Mouse (Mus musculus) MEL (cell line): ENCODE results near the gene Trnt1. TPM values are rescaled to one million over a fixed set of nuclear protein-coding genes. Genes with fewer than 3 reads are reported as not detected.

Source experiments
- DNase-seq: peaks from one replicate; pipeline ENCODE4 v3.0.0; 2011; ENCODE audit warnings: low read depth, low spot score
- H3K27ac ChIP-seq: 2 replicates; pipeline ENCODE4 v1.5.1; 2012; ENCODE audit warnings: low read depth, mild to moderate bottlenecking, control low read depth, low read length, moderate library complexity; ENCODE audit not compliant: control insufficient read depth
- H3K27me3 ChIP-seq, 2 experiments: fragments of 150-350 bp in 1 of 2; sonication (generic) in 1 of 2; 2 replicates each; pipeline ENCODE4 v1.6.1; 2012; ENCODE audit warnings: low read length in 2 of 2, mild to moderate bottlenecking in 2 of 2, improper control_type of control experiment in 1 of 2, moderate library complexity in 1 of 2; ENCODE audit not compliant: insufficient read depth in 2 of 2, control insufficient read depth in 1 of 2
- H3K36me3 ChIP-seq, 2 experiments: 2 replicates each; pipeline ENCODE4 v1.6.1; 2012 to 2014; ENCODE audit warnings: low read length in 2 of 2, improper control_type of control experiment in 1 of 2, inconsistent platforms in 1 of 2, mild to moderate bottlenecking in 1 of 2; ENCODE audit not compliant: insufficient read depth in 2 of 2, control insufficient read depth in 1 of 2
- H3K4me1 ChIP-seq, 2 experiments: fragments of 150-350 bp in 1 of 2; sonication (generic) in 1 of 2; 2 replicates each; pipeline ENCODE4 v1.6.1; 2012; ENCODE audit warnings: low read length in 2 of 2, improper control_type of control experiment in 1 of 2, mild to moderate bottlenecking in 1 of 2; ENCODE audit not compliant: insufficient read depth in 2 of 2, control insufficient read depth in 1 of 2
- H3K4me3 ChIP-seq, 2 experiments: fragments of 150-350 bp in 1 of 2; sonication (generic) in 1 of 2; 2 replicates each; pipeline ENCODE4 v1.5.1; 2012; ENCODE audit warnings: low read depth in 2 of 2, low read length in 2 of 2, mild to moderate bottlenecking in 2 of 2, moderate library complexity in 2 of 2, control low read depth in 1 of 2, improper control_type of control experiment in 1 of 2; ENCODE audit not compliant: control insufficient read depth in 1 of 2, insufficient read depth in 1 of 2
- H3K79me2 ChIP-seq: 2 replicates; pipeline ENCODE4 v1.6.1; 2012; ENCODE audit warnings: mild to moderate bottlenecking, low read length, moderate library complexity; ENCODE audit not compliant: control insufficient read depth, poor library complexity, insufficient read depth
- H3K9ac ChIP-seq: 2 replicates; pipeline ENCODE4 v1.6.1; 2012; ENCODE audit warnings: low read depth, mild to moderate bottlenecking, control low read depth, low read length, moderate library complexity; ENCODE audit not compliant: control insufficient read depth, poor library complexity, severe bottlenecking
- H3K9me3 ChIP-seq: fragments of 150-350 bp; sonication (generic); replicated peaks from 2 replicates; pipeline ENCODE4 v1.6.1; 2012; ENCODE audit warnings: mild to moderate bottlenecking, low read length, improper control_type of control experiment, moderate library complexity; ENCODE audit not compliant: insufficient read depth
- BHLHE40 ChIP-seq: IDR thresholded peaks from 2 replicates; pipeline ENCODE4 v1.6.1; 2012; ENCODE audit warnings: low read depth, mild to moderate bottlenecking, inconsistent platforms, low read length, improper control_type of control experiment, borderline replicate concordance
- E2F4 ChIP-seq: IDR thresholded peaks from 2 replicates; pipeline ENCODE4 v1.6.1; 2011; ENCODE audit warnings: low read depth, low read length, improper control_type of control experiment, borderline replicate concordance
- GABPA ChIP-seq: IDR thresholded peaks from 2 replicates; pipeline ENCODE4 v1.6.1; 2012; ENCODE audit warnings: low read depth, mild to moderate bottlenecking, inconsistent platforms, low read length, improper control_type of control experiment, moderate library complexity
- GATA1 ChIP-seq: IDR thresholded peaks from 2 replicates; pipeline ENCODE4 v1.6.1; 2011; ENCODE audit warnings: low read depth, low read length, improper control_type of control experiment
- MAFK ChIP-seq: IDR thresholded peaks from 2 replicates; pipeline ENCODE4 v1.6.1; 2011; ENCODE audit warnings: low read depth, mild to moderate bottlenecking, low read length, improper control_type of control experiment, borderline replicate concordance
- MXI1 ChIP-seq: IDR thresholded peaks from 2 replicates; pipeline ENCODE4 v1.6.1; 2011; ENCODE audit warnings: mild to moderate bottlenecking, low read depth, low read length, improper control_type of control experiment
- MYC ChIP-seq: IDR thresholded peaks from 2 replicates; pipeline ENCODE4 v1.6.1; 2011; ENCODE audit warnings: low read depth, mild to moderate bottlenecking, low read length, improper control_type of control experiment, moderate library complexity
- RAD21 ChIP-seq: IDR thresholded peaks from 2 replicates; pipeline ENCODE4 v1.6.1; 2011; ENCODE audit warnings: mild to moderate bottlenecking, low read depth, low read length, improper control_type of control experiment
- RCOR1 ChIP-seq: IDR thresholded peaks from 2 replicates; pipeline ENCODE4 v1.6.1; 2012; ENCODE audit warnings: low read depth, mild to moderate bottlenecking, inconsistent platforms, low read length, improper control_type of control experiment
- SIN3A ChIP-seq: IDR thresholded peaks from 2 replicates; pipeline ENCODE4 v1.6.1; 2012; ENCODE audit warnings: low read length, improper control_type of control experiment, inconsistent platforms
- TCF12 ChIP-seq: IDR thresholded peaks from 2 replicates; pipeline ENCODE4 v1.6.1; 2014; ENCODE audit warnings: low read depth, mild to moderate bottlenecking, inconsistent platforms, low read length, improper control_type of control experiment, moderate library complexity
- USF2 ChIP-seq, 2 experiments: IDR thresholded peaks; 2 replicates each; pipeline ENCODE4 v1.6.1; 2011 to 2012; ENCODE audit warnings: improper control_type of control experiment in 2 of 2, low read length in 2 of 2, borderline replicate concordance in 1 of 2, inconsistent platforms in 1 of 2, low read depth in 1 of 2, mild to moderate bottlenecking in 1 of 2; ENCODE audit not compliant: insufficient read depth in 1 of 2
- ZC3H11A ChIP-seq: IDR thresholded peaks from 2 replicates; pipeline ENCODE4 v1.6.1; 2012; ENCODE audit warnings: low read depth, mild to moderate bottlenecking, inconsistent platforms, low read length, improper control_type of control experiment
- ZKSCAN1 ChIP-seq: IDR thresholded peaks from 2 replicates; pipeline ENCODE4 v1.6.1; 2012; ENCODE audit warnings: low read depth, mild to moderate bottlenecking, inconsistent platforms, low read length, improper control_type of control experiment, moderate library complexity
- ZMIZ1 ChIP-seq: IDR thresholded peaks from 2 replicates; pipeline ENCODE4 v1.6.1; 2012; ENCODE audit warnings: low read depth, mild to moderate bottlenecking, inconsistent platforms, low read length, improper control_type of control experiment, moderate library complexity
- polyA plus RNA-seq, 2 experiments: library from polyadenylated mRNA; stranded (reverse) in 1 of 2; unstranded in 1 of 2; fragments of >175 nt in 1 of 2; fragments of >200 nt in 1 of 2; gene quantifications; 2 replicates each; pipeline versions ENCODE4 v1.2.1 to v1.2.4; 2012; ENCODE audit warnings: low replicate concordance in 2 of 2, low read depth in 1 of 2; ENCODE audit not compliant: insufficient read length in 2 of 2, insufficient read depth in 1 of 2, missing spikeins in 1 of 2
- total RNA-seq: library from RNA; depleted of rRNA; stranded (reverse); fragments of 300-350 nt; gene quantifications from 2 replicates; pipeline ENCODE4 v1.2.3, GENCODE M21; 2012

The Trnt1 gene
- total and polyA plus RNA-seq, 3 experiments, result 63.9 to 131 (median 87.1) TPM

DNA sequence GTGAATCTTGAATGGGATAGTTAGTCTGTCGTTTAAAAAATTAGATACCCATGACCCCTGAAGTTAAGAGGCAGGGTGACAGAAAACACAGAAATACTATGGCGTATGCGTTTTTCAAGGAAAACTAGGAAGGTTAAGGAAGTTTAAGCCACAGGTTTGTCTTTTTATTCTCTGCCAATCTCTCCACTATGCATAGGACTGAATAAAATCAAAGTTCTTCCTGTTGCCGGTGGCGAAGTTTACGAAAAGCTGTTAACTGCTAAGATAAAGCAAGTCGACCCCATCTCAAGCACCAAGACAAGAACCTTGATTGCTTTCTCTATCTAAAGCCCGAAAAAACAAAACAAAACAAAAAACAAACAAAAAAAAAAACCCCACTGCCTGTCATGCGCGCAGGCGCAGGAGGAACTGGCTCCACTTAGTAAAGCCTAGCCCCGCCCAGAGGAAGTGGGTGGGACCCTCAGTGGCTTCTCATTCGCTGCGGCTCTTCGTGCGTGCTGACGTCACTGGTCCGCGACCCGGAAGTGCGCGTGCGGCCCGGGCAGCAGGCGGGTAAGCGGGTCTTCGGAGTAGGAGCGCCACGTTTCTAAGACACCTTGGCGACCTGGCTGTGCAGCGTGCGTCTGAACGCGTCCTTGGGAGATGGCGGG, at the start of gene Trnt1 (continued):
- TF ChIP-seq MXI1, result peak; percentile 99
- 0 out of 2 replicates have a peak, but pooled peaks have one; percentile 68 for TF ChIP-seq E2F4
- TF ChIP-seq ZKSCAN1, result peak; percentile 87
- peak; percentile 71 for TF ChIP-seq TCF12

GRCm38 (mm10) chr6:106725642-106726041, 43.3 kb upstream of the Trnt1 start:
- no peak overlapping the region for H3K27ac ChIP-seq
- peaks cover 0 to 26% of the 10 kb centered on the region in 2 experiments; a peak in 2 of 4 replicates for H3K36me3 ChIP-seq
- H3K4me1 ChIP-seq, result peaks cover 4 to 20% of the 10 kb centered on the region in 2 experiments
- H3K79me2 ChIP-seq, result no peaks in the 10 kb centered on the region
- peak; percentile 12 for DNase-seq
- TF ChIP-seq MAFK, result no peak
- no peak for TF ChIP-seq SIN3A
- TF ChIP-seq RCOR1, result no peak
- TF ChIP-seq BHLHE40, result no peak
- TF ChIP-seq ZC3H11A, result no peak
- no peak for TF ChIP-seq USF2 (IDR thresholded peaks at IDR 0.05; ENCODE audit: borderline replicate concordance in 1 of 2, insufficient read depth in 1 of 2, low read depth in 1 of 2, low read length in 2 of 2)
- TF ChIP-seq MYC, result no peak
- TF ChIP-seq RAD21, result no peak
- H3K9me3 ChIP-seq, result no peaks in the 10 kb centered on the region
- no peak overlapping the region for H3K9ac ChIP-seq
- peaks cover 2% of the 10 kb centered on the region in 2 experiments; a peak in 1 of 4 replicates for H3K27me3 ChIP-seq
- peak overlapping the region; percentile 22 to 42; a peak in 3 of 4 replicates for H3K4me3 ChIP-seq

- Histone ChIP-seq H3K4me3 (peak overlapping the region; percentile 22 to 42; a peak in 3 of 4 replicates), H3K79me2 (no peaks in the 10 kb centered on the region), H3K27ac (no peak overlapping the region), H3K9ac (no peak overlapping the region), H3K9me3 (no peaks in the 10 kb centered on the region), H3K36me3 (peaks cover 0 to 26% of the 10 kb centered on the region in 2 experiments; a peak in 2 of 4 replicates), H3K27me3 (peaks cover 2% of the 10 kb centered on the region in 2 experiments; a peak in 1 of 4 replicates), H3K4me1 (peaks cover 4 to 20% of the 10 kb centered on the region in 2 experiments)
- DNase-seq, result peak; percentile 45
- peak; percentile 62 for TF ChIP-seq GATA1
- no peak for TF ChIP-seq GABPA
- no peak for TF ChIP-seq ZMIZ1
These were observed 42.8 kb upstream of the Trnt1 start for GRCm38 (mm10) chr6:106726078-106726477.
